9 mouse cellular contexts compared by ENCODE assay signal in the genomic region with DNA sequence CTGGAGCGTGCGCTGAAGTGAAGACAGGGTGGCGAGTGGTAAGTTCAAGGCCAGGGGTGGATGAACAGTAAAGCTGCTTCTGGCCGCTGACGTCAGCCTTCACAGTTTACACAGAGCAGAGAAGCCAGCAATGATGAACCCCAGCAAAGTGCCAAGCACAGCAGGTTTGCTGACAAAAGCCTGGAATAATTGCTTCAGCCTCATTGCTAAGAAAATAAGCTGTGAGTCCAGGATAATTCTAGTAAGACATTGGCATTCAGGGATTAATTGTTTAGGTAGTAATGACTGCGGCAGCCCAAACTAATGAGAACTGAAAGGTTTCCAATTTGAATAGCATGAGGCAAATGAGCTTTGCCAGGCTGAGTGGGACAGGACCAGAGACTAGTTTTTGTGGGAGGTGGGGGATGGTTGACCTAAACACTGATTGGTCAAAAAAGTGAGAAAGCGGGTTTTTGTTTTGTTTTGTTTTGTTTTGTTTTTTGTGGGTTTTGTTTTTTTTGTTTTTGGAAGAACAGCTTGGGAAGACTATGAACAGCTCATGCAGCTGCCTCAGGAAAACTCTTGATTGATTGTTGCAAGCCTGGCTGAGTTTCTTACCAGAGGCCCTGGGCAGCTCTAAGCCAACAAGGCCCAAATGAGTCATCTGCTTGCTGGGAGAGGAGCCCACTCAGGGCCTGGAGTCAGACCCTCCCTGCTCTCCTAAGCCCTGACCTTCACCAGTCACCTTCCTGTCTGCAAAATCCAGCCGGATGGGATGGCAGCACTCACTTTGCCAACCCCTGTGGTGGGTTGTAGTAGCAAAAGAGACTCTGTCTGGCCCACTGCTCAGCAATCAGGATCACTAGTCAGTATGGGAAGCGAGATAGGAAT. TPM values are rescaled to one million over a fixed set of nuclear protein-coding genes. Genes with fewer than 3 reads are reported as not detected.
DNase-seq lines count a peak whose midpoint lies in the region; ATAC-seq and TF ChIP-seq lines count a peak whose summit lies in the region.
"Had no signal": no experiment of that assay in that cellular context is flagged by ENCODE, and none has a peak within 500 bp of the region (broad histone marks: within the 10 kb centered on the region; RNA-seq: fewer than 3 reads in every experiment).

No protein-coding gene starts in this region.

- no peak for TF ChIP-seq CTCF in gastrocnemius, adult 2 months (IDR thresholded peaks at IDR 0.05)

- 66% methylated on average over 9 of the region's 9 CpGs for WGBS in neural tube, embryonic 12.5 days
- 48% methylated on average over 9 of the region's 9 CpGs for WGBS in neural tube, embryonic 14.5 days

- H3K27ac ChIP-seq in gastrocnemius, adult 2 months = no peak overlapping the region
- no peak overlapping the region for H3K27ac ChIP-seq in neural tube, embryonic 12.5 days
- peak overlapping the region; percentile 50; the same call in 1 of the 2 replicates for H3K27ac ChIP-seq in neural tube, embryonic 14.5 days (ENCODE audit: low read depth, low read length)

- ATAC-seq in neural tube, embryonic 12.5 days (ENCODE audit: low FRiP score, low read depth) = peak; percentile 56
- ATAC-seq in neural tube, embryonic 14.5 days (ENCODE audit: low read depth) = peak; percentile 89

- no peaks in the 10 kb centered on the region for H3K9me3 ChIP-seq in neural tube, embryonic 12.5 days
- H3K9me3 ChIP-seq in neural tube, embryonic 14.5 days (ENCODE audit: control insufficient read depth, low read length) = no peaks in the 10 kb centered on the region

- no peak overlapping the region for H3K9ac ChIP-seq in neural tube, embryonic 12.5 days
- no peak overlapping the region for H3K9ac ChIP-seq in neural tube, embryonic 14.5 days (replicated peaks; ENCODE audit: low read depth, low read length)

- peak; percentile 31 for DNase-seq in gastrocnemius, adult 2 months
- DNase-seq in gastrocnemius, postnatal 36 days = no peak
- DNase-seq in neural tube, embryonic 10.5 days (ENCODE audit: extremely low spot score, low spot score) = no peak
- DNase-seq in heart, postnatal 10 days = peak; percentile 11 to 17
- no peak for DNase-seq in cerebellum, postnatal 4 days (ENCODE audit: low spot score in 2 of 2)
- no peak for DNase-seq in right cerebral cortex, postnatal 10 days (ENCODE audit: low spot score in 2 of 2)

- H3K27me3 ChIP-seq in neural tube, embryonic 12.5 days (replicated peaks) = no peaks in the 10 kb centered on the region
- H3K27me3 ChIP-seq in neural tube, embryonic 14.5 days (ENCODE audit: control insufficient read depth, insufficient read depth, low read length) = no peaks in the 10 kb centered on the region

- H3K4me2 ChIP-seq in neural tube, embryonic 12.5 days (replicated peaks) = no peak overlapping the region
- H3K4me2 ChIP-seq in neural tube, embryonic 14.5 days (ENCODE audit: low read depth, low read length) = no peak overlapping the region

- no peak overlapping the region for H3K4me3 ChIP-seq in gastrocnemius, adult 2 months
- H3K4me3 ChIP-seq in neural tube, embryonic 12.5 days = no peak overlapping the region
- H3K4me3 ChIP-seq in neural tube, embryonic 14.5 days (ENCODE audit: low read depth, low read length) = no peak overlapping the region

- H3K36me3 ChIP-seq in neural tube, embryonic 12.5 days = no peaks in the 10 kb centered on the region
- no peaks in the 10 kb centered on the region for H3K36me3 ChIP-seq in neural tube, embryonic 14.5 days (ENCODE audit: control insufficient read depth, insufficient read depth, low read length)

- H3K4me1 ChIP-seq in neural tube, embryonic 12.5 days = peaks cover 4% of the 10 kb centered on the region; the same call in 1 of the 2 replicates
- H3K4me1 ChIP-seq in neural tube, embryonic 14.5 days (ENCODE audit: control insufficient read depth, insufficient read depth, low read length) = no peaks in the 10 kb centered on the region

- intact Hi-C loops in gastrocnemius, adult 2 months (cut with DNase I) = no loop called here
- intact Hi-C loops in gastrocnemius, postnatal 36 days (cut with DNase I) = no loop called here
- intact Hi-C loops in heart, postnatal 10 days (cut with DNase I) = no loop called here

RNA-seq across cellular contexts. Expression of a gene that starts 17.5 kb away (rescaled TPM):
- total RNA-seq in gastrocnemius, adult 2 months (2021) = not detected
- not detected for total RNA-seq in gastrocnemius, postnatal 36 days (2021)
- 2.8 and 3.7 TPM in 2 replicates for polyA plus RNA-seq in neural tube, embryonic 12.5 days (2016; fragmentation: Nextera tagmentation; extraction: Ambion mirVana)
- total RNA-seq in heart, postnatal 10 days (2021) = under 1 TPM in 1 of 2 experiments, not detected in 1; 0.07 TPM
- polyA plus RNA-seq in neural tube, embryonic 14.5 days (2014; fragmentation: Nextera tagmentation; extraction: Ambion mirVana) = 11.1 and 11.8 TPM in 2 replicates
- total RNA-seq: hematopoietic stem cell, adult 5-6 weeks had no signal

Comparison
In these comparisons a context has a peak if more than half of its experiments do, and no peak if none do; other contexts are left out.
1. DNase-seq: peak in gastrocnemius, adult 2 months (single experiment) and heart, postnatal 10 days (2 of 2); none in gastrocnemius, postnatal 36 days (0 of 2), neural tube, embryonic 10.5 days (single experiment), cerebellum, postnatal 4 days (0 of 2) and right cerebral cortex, postnatal 10 days (0 of 2).